Mouse (Mus musculus) forebrain, embryonic 12.5 days (tissue): Measurements from ENCODE around the gene Myo6. TPM values are rescaled to one million over a fixed set of nuclear protein-coding genes. Genes with fewer than 3 reads are reported as not detected.

Experiments
- ATAC-seq: fragments of 200-750 bp; cut with Nextera tagmentation; 2 replicates; pipeline ENCODE4 v1.8.0; 2017; ENCODE audit warnings: moderate TSS enrichment; ENCODE audit not compliant: low FRiP score
- H3K27ac ChIP-seq: fragments of 300-500 bp; sonication (generic); 2 replicates; pipeline ENCODE4 v1.5.1; 2016; ENCODE audit warnings: mild to moderate bottlenecking
- H3K27me3 ChIP-seq: fragments of 300-500 bp; sonication (generic); 2 replicates; pipeline ENCODE4 v1.6.1; 2016; ENCODE audit warnings: mild to moderate bottlenecking
- H3K36me3 ChIP-seq: fragments of 300-500 bp; sonication (generic); replicated peaks from 2 replicates; pipeline ENCODE4 v1.6.1; 2016; ENCODE audit warnings: mild to moderate bottlenecking
- H3K4me1 ChIP-seq: fragments of 300-500 bp; sonication (generic); 2 replicates; pipeline ENCODE4 v1.6.1; 2016
- H3K4me2 ChIP-seq: fragments of 300-500 bp; sonication (generic); 2 replicates; pipeline ENCODE4 v1.6.1; 2016; ENCODE audit warnings: mild to moderate bottlenecking, moderate library complexity
- H3K4me3 ChIP-seq: fragments of 300-500 bp; sonication (generic); replicated peaks from 2 replicates; pipeline ENCODE4 v1.5.1; 2016; ENCODE audit warnings: mild to moderate bottlenecking
- H3K9ac ChIP-seq: fragments of 300-500 bp; sonication (generic); 2 replicates; pipeline ENCODE4 v1.6.1; 2016; ENCODE audit warnings: mild to moderate bottlenecking
- H3K9me3 ChIP-seq: fragments of 300-500 bp; sonication (generic); 2 replicates; pipeline ENCODE4 v1.6.1; 2016
- WGBS: fragments of 180-500 bp; shearing (Covaris S2); methylation state at CpG from one replicate; pipeline ENCODE4 v1.1.7; 2016; 5-methylcytosine and 5-hydroxymethylcytosine counted together
- polyA plus RNA-seq: library from polyadenylated mRNA; unstranded; fragments of >200 nt; fragmentation: Nextera tagmentation; extraction: Ambion mirVana; gene quantifications from 2 replicates; pipeline ENCODE4 v1.2.1, GENCODE M21; 2016

The Myo6 gene
- 13.5 and 15.1 TPM in 2 replicates for polyA plus RNA-seq

GRCm38 (mm10) chr9:80164611-80165474 lies at the start of gene Myo6:
Myo6 (plus strand) TSS chr9:80165031.
- Histone ChIP-seq H3K9me3 (no peaks in the 10 kb centered on the region), H3K4me1 (peaks cover 8% of the 10 kb centered on the region), H3K9ac (peak within 1 kb of the TSS; percentile 80), H3K27me3 (no peaks in the 10 kb centered on the region), H3K4me2 (peak within 1 kb of the TSS; percentile 78), H3K36me3 (no peaks in the 10 kb centered on the region), H3K4me3 (peak within 1 kb of the TSS; percentile 70), H3K27ac (peak within 1 kb of the TSS; percentile 57)
- peak; percentile 97 for ATAC-seq
- 1% methylated on average over 66 of the region's 69 CpGs for WGBS

- no peak for ATAC-seq
- Histone ChIP-seq H3K4me3 (no peak overlapping the region), H3K4me2 (no peak overlapping the region), H3K4me1 (no peaks in the 10 kb centered on the region), H3K36me3 (peaks cover 38% of the 10 kb centered on the region), H3K9ac (no peak overlapping the region), H3K9me3 (no peaks in the 10 kb centered on the region), H3K27me3 (no peaks in the 10 kb centered on the region), H3K27ac (no peak overlapping the region)
- WGBS = 77% methylated on average over 10 of the region's 10 CpGs
Measured at GRCm38 (mm10) chr9:80145992-80146587, 18.7 kb upstream of the Myo6 start.

- H3K4me1 ChIP-seq = no peaks in the 10 kb centered on the region
- 91% methylated on average over 5 of the region's 5 CpGs for WGBS
- no peaks in the 10 kb centered on the region for H3K9me3 ChIP-seq
- no peak overlapping the region for H3K4me3 ChIP-seq
- no peak for ATAC-seq
- no peaks in the 10 kb centered on the region for H3K27me3 ChIP-seq
- peaks cover 19% of the 10 kb centered on the region for H3K36me3 ChIP-seq
- no peak overlapping the region for H3K9ac ChIP-seq
- H3K27ac ChIP-seq = no peak overlapping the region
- H3K4me2 ChIP-seq = no peak overlapping the region
Measured at GRCm38 (mm10) chr9:80149594-80149993, 15.2 kb upstream of the Myo6 start.

GRCm38 (mm10) chr9:80155277-80155676 lies 9.6 kb upstream of the Myo6 start:
- peak; percentile 87; the same call in 1 of the 2 replicates for ATAC-seq
- WGBS = 34% methylated on average over 5 of the region's 5 CpGs

GRCm38 (mm10) chr9:80156780-80157179 lies 8.1 kb upstream of the Myo6 start:
- peaks cover 8% of the 10 kb centered on the region for H3K36me3 ChIP-seq
- no peak overlapping the region for H3K4me2 ChIP-seq
- WGBS = 87% methylated on average over 5 of the region's 5 CpGs
- H3K4me3 ChIP-seq = no peak overlapping the region
- no peak for ATAC-seq
- H3K27ac ChIP-seq = no peak overlapping the region
- H3K9ac ChIP-seq = no peak overlapping the region
- H3K4me1 ChIP-seq = no peaks in the 10 kb centered on the region; the same call in 1 of the 2 replicates
- no peaks in the 10 kb centered on the region for H3K27me3 ChIP-seq
- H3K9me3 ChIP-seq = no peaks in the 10 kb centered on the region

More at GRCm38 (mm10) chr9:80155277-80155676, 9.6 kb upstream of the Myo6 start:
- Histone ChIP-seq H3K4me2 (no peak overlapping the region), H3K9me3 (no peaks in the 10 kb centered on the region), H3K4me1 (no peaks in the 10 kb centered on the region), H3K4me3 (no peak overlapping the region), H3K27ac (peak overlapping the region; percentile 56; the same call in 1 of the 2 replicates), H3K27me3 (no peaks in the 10 kb centered on the region), H3K36me3 (peaks cover 8% of the 10 kb centered on the region), H3K9ac (no peak overlapping the region)

GRCm38 (mm10) chr9:80157840-80158465 lies 6.9 kb upstream of the Myo6 start:
- no peaks in the 10 kb centered on the region for H3K9me3 ChIP-seq
- WGBS = 91% methylated on average over 12 of the region's 12 CpGs
- ATAC-seq = no peak

GRCm38 (mm10) chr9:80158937-80159336 lies 5.9 kb upstream of the Myo6 start:
- H3K36me3 ChIP-seq = no peaks in the 10 kb centered on the region
- no peaks in the 10 kb centered on the region; the same call in 1 of the 2 replicates for H3K4me1 ChIP-seq
- H3K27ac ChIP-seq = no peak overlapping the region
- H3K4me2 ChIP-seq = no peak overlapping the region
- 87% methylated on average over 5 of the region's 5 CpGs for WGBS
- H3K9ac ChIP-seq = no peak overlapping the region
- no peak for ATAC-seq
- no peaks in the 10 kb centered on the region for H3K9me3 ChIP-seq
- no peaks in the 10 kb centered on the region for H3K27me3 ChIP-seq
- H3K4me3 ChIP-seq = no peak overlapping the region

More at GRCm38 (mm10) chr9:80157840-80158465, 6.9 kb upstream of the Myo6 start:
- no peak overlapping the region for H3K4me2 ChIP-seq
- no peaks in the 10 kb centered on the region; the same call in 1 of the 2 replicates for H3K4me1 ChIP-seq
- no peak overlapping the region for H3K4me3 ChIP-seq
- peaks cover 3% of the 10 kb centered on the region; the same call in 1 of the 2 replicates for H3K36me3 ChIP-seq
- no peaks in the 10 kb centered on the region for H3K27me3 ChIP-seq
- no peak overlapping the region for H3K9ac ChIP-seq
- no peak overlapping the region for H3K27ac ChIP-seq

GRCm38 (mm10) chr9:80161451-80161850 lies 3.4 kb upstream of the Myo6 start:
- no peak for ATAC-seq
- no peak overlapping the region for H3K4me3 ChIP-seq
- no peak overlapping the region for H3K9ac ChIP-seq
- 42% methylated on average over 4 of the region's 4 CpGs for WGBS
- H3K36me3 ChIP-seq = no peaks in the 10 kb centered on the region
- no peaks in the 10 kb centered on the region for H3K9me3 ChIP-seq
- no peaks in the 10 kb centered on the region for H3K27me3 ChIP-seq
- no peak overlapping the region for H3K27ac ChIP-seq
- no peak overlapping the region for H3K4me2 ChIP-seq
- peaks cover 8% of the 10 kb centered on the region for H3K4me1 ChIP-seq

- no peaks in the 10 kb centered on the region for H3K9me3 ChIP-seq
- peaks cover 8% of the 10 kb centered on the region for H3K4me1 ChIP-seq
- no peak for ATAC-seq
- H3K36me3 ChIP-seq = no peaks in the 10 kb centered on the region
- H3K4me3 ChIP-seq = no peak overlapping the region
- 82% methylated on average over 4 of the region's 4 CpGs for WGBS
- no peak overlapping the region for H3K9ac ChIP-seq
- no peak overlapping the region for H3K27ac ChIP-seq
- H3K27me3 ChIP-seq = no peaks in the 10 kb centered on the region
- H3K4me2 ChIP-seq = no peak overlapping the region
Measured at GRCm38 (mm10) chr9:80163126-80163723, 1.6 kb upstream of the Myo6 start.

- peak overlapping the region; percentile 78 for H3K4me2 ChIP-seq
- peak overlapping the region; percentile 70 for H3K4me3 ChIP-seq
- no peaks in the 10 kb centered on the region for H3K27me3 ChIP-seq
- ATAC-seq = no peak; the same call in 1 of the 2 replicates
- 3% methylated on average over 13 of the region's 13 CpGs for whole genome bisulfite sequencing
- H3K9ac ChIP-seq = 0 out of 2 replicates have a peak overlapping the region, but pooled peaks have one; percentile 80
- H3K36me3 ChIP-seq = no peaks in the 10 kb centered on the region
- no peak overlapping the region for H3K27ac ChIP-seq
- H3K9me3 ChIP-seq = no peaks in the 10 kb centered on the region
- H3K4me1 ChIP-seq = peaks cover 8% of the 10 kb centered on the region
Measured at GRCm38 (mm10) chr9:80164191-80164590, 640 bp upstream of the Myo6 start.

- Histone ChIP-seq H3K4me2 (peak overlapping the region; percentile 78), H3K4me3 (peak overlapping the region; percentile 70), H3K36me3 (no peaks in the 10 kb centered on the region), H3K9me3 (no peaks in the 10 kb centered on the region), H3K4me1 (peaks cover 8% of the 10 kb centered on the region), H3K27me3 (no peaks in the 10 kb centered on the region), H3K27ac (no peak overlapping the region), H3K9ac (no peak overlapping the region)
- no peak for ATAC-seq
- 58% methylated on average over 9 of the region's 9 CpGs for WGBS
Measured at GRCm38 (mm10) chr9:80165690-80166089, 859 bp downstream of the Myo6 start.

- H3K4me2 ChIP-seq = no peak overlapping the region
- no peaks in the 10 kb centered on the region for H3K27me3 ChIP-seq
- ATAC-seq = no peak
- WGBS = 88% methylated on average over 6 of the region's 6 CpGs
- H3K9me3 ChIP-seq = no peaks in the 10 kb centered on the region
- H3K36me3 ChIP-seq = no peaks in the 10 kb centered on the region
- no peak overlapping the region for H3K4me3 ChIP-seq
- no peak overlapping the region for H3K9ac ChIP-seq
- peaks cover 8% of the 10 kb centered on the region for H3K4me1 ChIP-seq
- no peak overlapping the region for H3K27ac ChIP-seq
Measured at GRCm38 (mm10) chr9:80166425-80166824, 1.6 kb downstream of the Myo6 start.
